ENCODE assay signal across 16 mouse cellular contexts in the genomic region with DNA sequence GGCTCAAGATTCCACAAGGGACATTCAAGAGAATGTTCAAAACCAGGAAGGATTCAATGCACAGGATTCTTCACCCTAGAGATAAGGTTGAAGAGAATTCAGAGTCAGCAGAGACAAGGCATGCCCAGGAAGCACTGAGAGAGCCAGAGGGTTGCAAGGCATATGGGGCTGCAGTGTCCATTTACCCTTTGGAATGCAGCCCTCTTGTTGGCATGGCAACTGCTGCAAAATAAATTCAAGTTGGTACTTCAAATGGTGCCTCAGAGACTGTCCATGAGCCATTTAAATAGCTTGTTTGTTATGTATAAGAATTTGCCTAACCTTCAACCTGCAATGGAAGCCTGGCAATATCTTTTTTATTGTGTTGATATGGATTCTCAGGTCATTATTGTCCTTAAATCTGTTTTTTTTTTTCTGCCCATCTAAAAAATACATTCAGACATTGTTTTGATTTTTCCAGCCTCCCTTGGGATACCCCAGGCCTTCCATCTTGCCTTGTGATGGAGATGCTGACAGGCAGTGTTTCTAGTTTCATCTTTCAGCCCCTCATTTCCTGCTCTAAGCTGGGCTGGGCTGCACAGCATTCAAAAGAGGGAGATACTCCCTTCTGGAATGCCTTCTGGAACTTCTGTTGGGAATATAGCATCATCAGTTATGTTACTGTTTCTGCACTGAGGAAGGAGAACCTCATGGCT.
DNase-seq lines count a peak whose midpoint lies in the region; ATAC-seq lines count a peak whose summit lies in the region.
"Had no signal": no experiment of that assay in that cellular context is flagged by ENCODE, and none has a peak within 500 bp of the region (broad histone marks: within the 10 kb centered on the region; RNA-seq: fewer than 3 reads in every experiment).

No protein-coding gene starts in this region.

- intact Hi-C loops in left cerebral cortex, postnatal 4 days (cut with DNase I), result no loop called here
- intact Hi-C loops in left cerebral cortex, postnatal 36 days (cut with DNase I), result no loop called here
- intact Hi-C loops in left cerebral cortex, postnatal 25 days (cut with DNase I), result no loop called here

- H3K9ac ChIP-seq in midbrain, embryonic 14.5 days (replicated peaks; ENCODE audit: low read length), result no peak overlapping the region
- H3K9ac ChIP-seq: embryonic facial prominence, embryonic 12.5 days; heart, embryonic 13.5 days; limb, embryonic 15.5 days; liver, postnatal 0 days had no signal

- no peaks in the 10 kb centered on the region for H3K36me3 ChIP-seq in midbrain, embryonic 14.5 days (ENCODE audit: control insufficient read depth, insufficient read depth, low read length)
- H3K36me3 ChIP-seq: embryonic facial prominence, embryonic 12.5 days; heart, embryonic 13.5 days; limb, embryonic 15.5 days had no signal

- no peaks in the 10 kb centered on the region for H3K4me1 ChIP-seq in midbrain, embryonic 14.5 days (ENCODE audit: control insufficient read depth, insufficient read depth, low read length)
- H3K4me1 ChIP-seq: limb, embryonic 15.5 days had no signal

- no peak for ATAC-seq in midbrain, embryonic 14.5 days (ENCODE audit: low FRiP score, low TSS enrichment)
- ATAC-seq: liver, postnatal 0 days had no signal

- no peak overlapping the region for H3K27ac ChIP-seq in midbrain, embryonic 14.5 days (replicated peaks; ENCODE audit: low read depth, low read length)
- H3K27ac ChIP-seq: embryonic facial prominence, embryonic 12.5 days; heart, embryonic 13.5 days; limb, embryonic 15.5 days; macrophage had no signal

- H3K9me3 ChIP-seq in midbrain, embryonic 14.5 days (ENCODE audit: control insufficient read depth, low read length), result no peaks in the 10 kb centered on the region
- H3K9me3 ChIP-seq: embryonic facial prominence, embryonic 12.5 days; heart, embryonic 13.5 days; limb, embryonic 15.5 days had no signal

- H3K4me2 ChIP-seq in midbrain, embryonic 14.5 days (ENCODE audit: low read length), result no peak overlapping the region
- H3K4me2 ChIP-seq: embryonic facial prominence, embryonic 12.5 days; heart, embryonic 13.5 days; limb, embryonic 15.5 days had no signal

- H3K4me3 ChIP-seq in midbrain, embryonic 14.5 days (replicated peaks; ENCODE audit: low read depth, low read length), result no peak overlapping the region
- H3K4me3 ChIP-seq: embryonic facial prominence, embryonic 12.5 days; heart, embryonic 13.5 days; limb, embryonic 15.5 days had no signal

- H3K27me3 ChIP-seq in midbrain, embryonic 14.5 days (ENCODE audit: control insufficient read depth, insufficient read depth, low read length), result no peaks in the 10 kb centered on the region
- H3K27me3 ChIP-seq: embryonic facial prominence, embryonic 12.5 days; heart, embryonic 13.5 days; limb, embryonic 15.5 days had no signal

- DNase-seq in left cerebral cortex, postnatal 4 days, result peak; percentile 13
- DNase-seq in left cerebral cortex, postnatal 36 days (ENCODE audit: low spot score in 2 of 2), result no peak
- DNase-seq in brain, adult 2 months (ENCODE audit: low read depth, low spot score), result peak; percentile 22
- DNase-seq in embryo, embryonic 9.5 days (ENCODE audit: extremely low spot score), result peak; percentile 31
- DNase-seq in midbrain, embryonic 14.5 days, result peak; percentile 49
- no peak for DNase-seq in retina, postnatal 1 day
- DNase-seq in MN1 (ENCODE audit: low spot score), result no peak
- no peak for DNase-seq in left cerebral cortex, postnatal 25 days (ENCODE audit: low spot score in 2 of 2)
- DNase-seq: cerebellum, adult 18-20 months; liver, postnatal 0 days; spleen, adult 18-20 months; thymus, postnatal 25 days had no signal

Comparison
In these comparisons a context has a peak if more than half of its experiments do, and no peak if none do; other contexts are left out.
1. DNase-seq: peak in left cerebral cortex, postnatal 4 days (single experiment), brain, adult 2 months (single experiment), embryo, embryonic 9.5 days (single experiment) and midbrain, embryonic 14.5 days (single experiment); none in left cerebral cortex, postnatal 36 days (0 of 2), retina, postnatal 1 day (single experiment), MN1 (single experiment) and left cerebral cortex, postnatal 25 days (0 of 2).